In genomic region chr14:103434218-103434617, GRCm38 (mm10) we compare ENCODE assay signal across 18 mouse cellular contexts.
DNase-seq lines count a peak whose midpoint lies in the region; ATAC-seq lines count a peak whose summit lies in the region.
"Had no signal": no experiment of that assay in that cellular context is flagged by ENCODE, and none has a peak within 500 bp of the region (broad histone marks: within the 10 kb centered on the region; RNA-seq: fewer than 3 reads in every experiment).

No protein-coding gene starts in this region.

- DNase-seq in adrenal gland, adult 2 months, result peak; percentile 35
- no peak for DNase-seq in adrenal gland, postnatal 4 days (ENCODE audit: low spot score in 2 of 2)
- peak; percentile 15 to 32 for DNase-seq in heart, postnatal 14 days
- DNase-seq in left cerebral cortex, postnatal 4 days, result peak; percentile 51
- no peak for DNase-seq in left cerebral cortex, adult 18-20 months (ENCODE audit: low spot score in 2 of 2)
- DNase-seq in thymus, adult 18-20 months, result no peak
- DNase-seq in embryonic facial prominence, embryonic 10.5 days (ENCODE audit: low spot score), result no peak
- DNase-seq: cerebellum, postnatal 25 days; layer of hippocampus, adult 9-11 months; lung, adult 18-20 months; lung, postnatal 36 days; right cerebral cortex, postnatal 4 days had no signal

- no peak overlapping the region for H3K4me2 ChIP-seq in heart, embryonic 11.5 days
- H3K4me2 ChIP-seq: hindbrain, embryonic 12.5 days; limb, embryonic 15.5 days; midbrain, embryonic 11.5 days had no signal

- ATAC-seq in heart, embryonic 11.5 days (replicated peaks; ENCODE audit: insufficient number of reproducible peaks, low FRiP score, low TSS enrichment), result no peak
- ATAC-seq: activated CD4-positive, CD25-positive, alpha-beta regulatory T cell, adult 4 months had no signal

- H3K9ac ChIP-seq in heart, embryonic 11.5 days (ENCODE audit: low read depth, low read length), result no peak overlapping the region
- H3K9ac ChIP-seq: hindbrain, embryonic 12.5 days; limb, embryonic 15.5 days had no signal

- H3K27ac ChIP-seq in heart, embryonic 11.5 days (ENCODE audit: low read depth, low read length), result no peak overlapping the region
- no peak overlapping the region for H3K27ac ChIP-seq in embryonic facial prominence, embryonic 10.5 days (replicated peaks)
- H3K27ac ChIP-seq: heart, adult 2 months; hindbrain, embryonic 12.5 days; limb, embryonic 15.5 days had no signal

- H3K9me3 ChIP-seq in heart, embryonic 11.5 days (replicated peaks; ENCODE audit: control insufficient read depth, low read length), result no peaks in the 10 kb centered on the region
- H3K9me3 ChIP-seq in embryonic facial prominence, embryonic 10.5 days, result no peaks in the 10 kb centered on the region
- H3K9me3 ChIP-seq: hindbrain, embryonic 12.5 days; limb, embryonic 15.5 days had no signal

- no peak overlapping the region for H3K4me3 ChIP-seq in heart, embryonic 11.5 days (ENCODE audit: low read depth, low read length)
- H3K4me3 ChIP-seq in embryonic facial prominence, embryonic 10.5 days, result no peak overlapping the region
- H3K4me3 ChIP-seq: heart, adult 2 months; hindbrain, embryonic 12.5 days; limb, embryonic 15.5 days had no signal

- no peaks in the 10 kb centered on the region for H3K36me3 ChIP-seq in heart, embryonic 11.5 days (ENCODE audit: control insufficient read depth, insufficient read depth, low read length)
- no peaks in the 10 kb centered on the region for H3K36me3 ChIP-seq in embryonic facial prominence, embryonic 10.5 days (replicated peaks)
- H3K36me3 ChIP-seq: hindbrain, embryonic 12.5 days; limb, embryonic 15.5 days had no signal

- H3K27me3 ChIP-seq in heart, embryonic 11.5 days (ENCODE audit: control insufficient read depth, insufficient read depth, low read length), result no peaks in the 10 kb centered on the region
- no peaks in the 10 kb centered on the region for H3K27me3 ChIP-seq in embryonic facial prominence, embryonic 10.5 days (replicated peaks; ENCODE audit: low read depth, poor library complexity, severe bottlenecking)
- H3K27me3 ChIP-seq: hindbrain, embryonic 12.5 days; limb, embryonic 15.5 days had no signal

- no peaks in the 10 kb centered on the region for H3K4me1 ChIP-seq in heart, embryonic 11.5 days (ENCODE audit: control insufficient read depth, insufficient read depth, low read length)
- no peaks in the 10 kb centered on the region for H3K4me1 ChIP-seq in embryonic facial prominence, embryonic 10.5 days
- H3K4me1 ChIP-seq: hindbrain, embryonic 12.5 days; limb, embryonic 15.5 days had no signal

- intact Hi-C loops in heart, postnatal 14 days (cut with DNase I), result no loop called here
- intact Hi-C loops in left cerebral cortex, postnatal 4 days (cut with DNase I), result no loop called here

- 64% methylated on average over 4 of the region's 4 CpGs for WGBS in heart, embryonic 11.5 days (ENCODE audit: insufficient replicate concordance)
- 70% methylated on average over 4 of the region's 4 CpGs for WGBS in embryonic facial prominence, embryonic 10.5 days

Comparison
In these comparisons a context has a peak if more than half of its experiments do, and no peak if none do; other contexts are left out.
1. DNase-seq: peak in adrenal gland, adult 2 months (single experiment), heart, postnatal 14 days (2 of 2) and left cerebral cortex, postnatal 4 days (single experiment); none in adrenal gland, postnatal 4 days (0 of 2), left cerebral cortex, adult 18-20 months (0 of 2), thymus, adult 18-20 months (0 of 2) and embryonic facial prominence, embryonic 10.5 days (single experiment).